Mouse (Mus musculus): Measurements from ENCODE around the gene Nepro. TPM values are rescaled to one million over a fixed set of nuclear protein-coding genes. Genes with fewer than 3 reads are reported as not detected.

The Nepro gene
- polyA plus RNA-seq, 1 experiment from 2014 or later: 15.4 TPM

- no peak for DNase-seq (ENCODE audit: extremely low spot score, low spot score)
- Histone ChIP-seq H3K27me3 (ENCODE audit: poor library complexity, severe bottlenecking) (no peaks in the 10 kb centered on the region), H3K27ac (no peak overlapping the region), H3K9me3 (no peaks in the 10 kb centered on the region), H3K36me3 (replicated peaks) (peaks cover 3% of the 10 kb centered on the region; the same call in 1 of the 2 replicates), H3K4me1 (peaks cover 20% of the 10 kb centered on the region), H3K4me3 (no peak overlapping the region)
- WGBS: 57% methylated on average over 3 of the region's 3 CpGs
These were observed 23.9 kb downstream of the Nepro start for GRCm38 (mm10) chr16:44748007-44748406.

- no peak for DNase-seq (ENCODE audit: extremely low spot score, low spot score)
- no peaks in the 10 kb centered on the region for H3K9me3 ChIP-seq
- no peak overlapping the region for H3K27ac ChIP-seq
- H3K4me1 ChIP-seq: no peaks in the 10 kb centered on the region
- no peaks in the 10 kb centered on the region for H3K27me3 ChIP-seq (ENCODE audit: poor library complexity, severe bottlenecking)
- H3K36me3 ChIP-seq (replicated peaks): no peaks in the 10 kb centered on the region
- WGBS: 94% methylated on average over 8 of the region's 8 CpGs
- no peak overlapping the region for H3K4me3 ChIP-seq
These were observed 33.6 kb downstream of the Nepro start for GRCm38 (mm10) chr16:44757700-44758099.

GRCm38 (mm10) chr16:44761811-44762210, 37.7 kb downstream of the Nepro start:
- H3K4me1 ChIP-seq: no peaks in the 10 kb centered on the region
- H3K4me3 ChIP-seq: no peak overlapping the region
- H3K27me3 ChIP-seq (ENCODE audit: poor library complexity, severe bottlenecking): no peaks in the 10 kb centered on the region
- 79% methylated on average over 1 of the region's 1 CpGs for WGBS
- no peak for DNase-seq (ENCODE audit: extremely low spot score, low spot score)
- no peaks in the 10 kb centered on the region for H3K9me3 ChIP-seq
- H3K27ac ChIP-seq: no peak overlapping the region
- H3K36me3 ChIP-seq (replicated peaks): no peaks in the 10 kb centered on the region

- no peak for DNase-seq (ENCODE audit: extremely low spot score, low spot score)
- Histone ChIP-seq H3K27ac (no peak within 1 kb of the TSS), H3K9me3 (no peaks in the 10 kb centered on the region), H3K36me3 (replicated peaks) (no peaks in the 10 kb centered on the region), H3K4me3 (no peak within 1 kb of the TSS), H3K27me3 (ENCODE audit: poor library complexity, severe bottlenecking) (no peaks in the 10 kb centered on the region), H3K4me1 (no peaks in the 10 kb centered on the region)
- WGBS: 77% methylated on average over 22 of the region's 22 CpGs
These were observed 41.6 kb downstream of the Nepro start, which contains the start of gene Cd200r1 for GRCm38 (mm10) chr16:44765555-44766319. Cd200r1 (plus strand) TSS chr16:44765736.

GRCm38 (mm10) chr16:44766320-44766892, 42.3 kb downstream of the Nepro start:
- DNase-seq (ENCODE audit: extremely low spot score, low spot score): no peak
- no peaks in the 10 kb centered on the region for H3K36me3 ChIP-seq (replicated peaks)
- no peak overlapping the region for H3K4me3 ChIP-seq
- H3K4me1 ChIP-seq: no peaks in the 10 kb centered on the region
- no peaks in the 10 kb centered on the region for H3K9me3 ChIP-seq
- H3K27ac ChIP-seq: no peak overlapping the region
- WGBS: 92% methylated on average over 9 of the region's 9 CpGs
- H3K27me3 ChIP-seq (ENCODE audit: poor library complexity, severe bottlenecking): no peaks in the 10 kb centered on the region

- H3K27ac ChIP-seq: no peak overlapping the region
- H3K9me3 ChIP-seq: no peaks in the 10 kb centered on the region
- H3K4me1 ChIP-seq: no peaks in the 10 kb centered on the region
- H3K4me3 ChIP-seq: no peak overlapping the region
- no peaks in the 10 kb centered on the region for H3K36me3 ChIP-seq (replicated peaks)
- DNase-seq (ENCODE audit: extremely low spot score, low spot score): no peak
- H3K27me3 ChIP-seq (ENCODE audit: poor library complexity, severe bottlenecking): no peaks in the 10 kb centered on the region
- 90% methylated on average over 7 of the region's 7 CpGs for WGBS
These were observed 43.4 kb downstream of the Nepro start for GRCm38 (mm10) chr16:44767506-44767905.

- DNase-seq (ENCODE audit: extremely low spot score, low spot score): no peak
- WGBS: 62% methylated on average over 2 of the region's 2 CpGs
- Histone ChIP-seq H3K9me3 (no peaks in the 10 kb centered on the region), H3K27ac (no peak overlapping the region), H3K4me1 (no peaks in the 10 kb centered on the region), H3K4me3 (no peak overlapping the region), H3K36me3 (replicated peaks) (no peaks in the 10 kb centered on the region), H3K27me3 (ENCODE audit: poor library complexity, severe bottlenecking) (no peaks in the 10 kb centered on the region)
These were observed 43.9 kb downstream of the Nepro start for GRCm38 (mm10) chr16:44767967-44768366.

GRCm38 (mm10) chr16:44772577-44772976, 48.5 kb downstream of the Nepro start:
- no peaks in the 10 kb centered on the region for H3K4me1 ChIP-seq
- no peaks in the 10 kb centered on the region for H3K36me3 ChIP-seq (replicated peaks)
- DNase-seq (ENCODE audit: extremely low spot score, low spot score): no peak
- no peak overlapping the region for H3K4me3 ChIP-seq
- H3K9me3 ChIP-seq: no peaks in the 10 kb centered on the region
- H3K27me3 ChIP-seq (ENCODE audit: poor library complexity, severe bottlenecking): no peaks in the 10 kb centered on the region
- no peak overlapping the region for H3K27ac ChIP-seq
- 79% methylated on average over 6 of the region's 6 CpGs for WGBS

GRCm38 (mm10) chr16:44773673-44774072, 49.6 kb downstream of the Nepro start:
- H3K27me3 ChIP-seq (ENCODE audit: poor library complexity, severe bottlenecking): no peaks in the 10 kb centered on the region
- no peaks in the 10 kb centered on the region for H3K4me1 ChIP-seq
- H3K27ac ChIP-seq: no peak overlapping the region
- no peak overlapping the region for H3K4me3 ChIP-seq
- DNase-seq (ENCODE audit: extremely low spot score, low spot score): no peak
- WGBS: 92% methylated on average over 3 of the region's 3 CpGs
- no peaks in the 10 kb centered on the region for H3K9me3 ChIP-seq
- no peaks in the 10 kb centered on the region for H3K36me3 ChIP-seq (replicated peaks)

GRCm38 (mm10) chr16:44774201-44774600, 50.1 kb downstream of the Nepro start:
- Histone ChIP-seq H3K9me3 (no peaks in the 10 kb centered on the region), H3K36me3 (replicated peaks) (no peaks in the 10 kb centered on the region), H3K4me1 (no peaks in the 10 kb centered on the region), H3K27me3 (ENCODE audit: poor library complexity, severe bottlenecking) (no peaks in the 10 kb centered on the region), H3K27ac (no peak overlapping the region), H3K4me3 (no peak overlapping the region)
- 92% methylated on average over 6 of the region's 6 CpGs for WGBS
- no peak for DNase-seq (ENCODE audit: extremely low spot score, low spot score)

- Histone ChIP-seq H3K27ac (no peak overlapping the region), H3K9me3 (no peaks in the 10 kb centered on the region), H3K27me3 (ENCODE audit: poor library complexity, severe bottlenecking) (no peaks in the 10 kb centered on the region), H3K36me3 (replicated peaks) (no peaks in the 10 kb centered on the region), H3K4me1 (no peaks in the 10 kb centered on the region), H3K4me3 (no peak overlapping the region)
- no peak for DNase-seq (ENCODE audit: extremely low spot score, low spot score)
- 88% methylated on average over 17 of the region's 17 CpGs for WGBS
These were observed 54.5 kb downstream of the Nepro start for GRCm38 (mm10) chr16:44778538-44779147.

- Histone ChIP-seq H3K9me3 (no peaks in the 10 kb centered on the region), H3K36me3 (replicated peaks) (no peaks in the 10 kb centered on the region), H3K4me3 (no peak overlapping the region), H3K27ac (no peak overlapping the region), H3K4me1 (no peaks in the 10 kb centered on the region), H3K27me3 (ENCODE audit: poor library complexity, severe bottlenecking) (no peaks in the 10 kb centered on the region)
- no peak for DNase-seq (ENCODE audit: extremely low spot score, low spot score)
- 87% methylated on average over 5 of the region's 5 CpGs for WGBS
These were observed 55.4 kb downstream of the Nepro start for GRCm38 (mm10) chr16:44779494-44779893.

GRCm38 (mm10) chr16:44780751-44781150, 56.6 kb downstream of the Nepro start:
- H3K9me3 ChIP-seq: no peaks in the 10 kb centered on the region
- H3K36me3 ChIP-seq (replicated peaks): no peaks in the 10 kb centered on the region
- no peak for DNase-seq (ENCODE audit: extremely low spot score, low spot score)
- H3K4me3 ChIP-seq: no peak overlapping the region
- no peaks in the 10 kb centered on the region for H3K4me1 ChIP-seq
- H3K27me3 ChIP-seq (ENCODE audit: poor library complexity, severe bottlenecking): no peaks in the 10 kb centered on the region
- H3K27ac ChIP-seq: no peak overlapping the region
- 67% methylated on average over 4 of the region's 4 CpGs for WGBS

Measured in forebrain, embryonic 10.5 days (tissue).